Mouse (Mus musculus): ENCODE data around the gene Krt78. TPM values are rescaled to one million over a fixed set of nuclear protein-coding genes. Genes with fewer than 3 reads are reported as not detected.
A peak's percentile ranks its signal among the peaks of the same experiment; 100 is the strongest.

Gene Krt78
- polyA plus RNA-seq, 1 experiment from 2014 or later: not detected

DNA sequence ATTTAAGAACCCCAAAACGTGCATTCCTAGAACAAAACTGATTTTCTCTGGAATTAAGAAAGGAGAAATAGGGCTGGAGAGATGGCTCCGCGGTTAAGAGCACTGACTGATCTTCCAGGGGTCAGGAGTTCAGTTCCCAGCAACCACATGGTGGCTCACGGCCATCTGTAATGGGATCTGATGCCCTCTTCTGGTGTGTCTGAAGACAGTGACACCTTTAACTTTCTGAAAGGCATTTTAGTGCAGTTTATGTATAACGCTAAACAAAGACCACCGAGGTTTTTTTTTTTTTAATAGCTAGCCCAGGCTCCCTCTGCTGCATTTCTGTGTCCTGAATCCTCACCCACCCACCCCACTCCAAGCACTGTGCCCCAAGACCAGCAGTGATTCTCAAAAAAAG, 30.7 kb upstream of the Krt78 start:
- no peak overlapping the region for H3K9ac ChIP-seq
- peaks cover 15% of the 10 kb centered on the region for H3K27me3 ChIP-seq
- no peaks in the 10 kb centered on the region for H3K9me3 ChIP-seq (replicated peaks)
- no peak overlapping the region for H3K4me3 ChIP-seq
- ATAC-seq (ENCODE audit: low FRiP score): no peak
- H3K36me3 ChIP-seq: no peaks in the 10 kb centered on the region
- H3K4me2 ChIP-seq (replicated peaks): peak overlapping the region; percentile 21; the same call in 1 of the 2 replicates
- 18% methylated on average over 6 of the region's 6 CpGs for WGBS
- H3K27ac ChIP-seq: no peak overlapping the region
- H3K4me1 ChIP-seq: peaks cover 3% of the 10 kb centered on the region

DNA sequence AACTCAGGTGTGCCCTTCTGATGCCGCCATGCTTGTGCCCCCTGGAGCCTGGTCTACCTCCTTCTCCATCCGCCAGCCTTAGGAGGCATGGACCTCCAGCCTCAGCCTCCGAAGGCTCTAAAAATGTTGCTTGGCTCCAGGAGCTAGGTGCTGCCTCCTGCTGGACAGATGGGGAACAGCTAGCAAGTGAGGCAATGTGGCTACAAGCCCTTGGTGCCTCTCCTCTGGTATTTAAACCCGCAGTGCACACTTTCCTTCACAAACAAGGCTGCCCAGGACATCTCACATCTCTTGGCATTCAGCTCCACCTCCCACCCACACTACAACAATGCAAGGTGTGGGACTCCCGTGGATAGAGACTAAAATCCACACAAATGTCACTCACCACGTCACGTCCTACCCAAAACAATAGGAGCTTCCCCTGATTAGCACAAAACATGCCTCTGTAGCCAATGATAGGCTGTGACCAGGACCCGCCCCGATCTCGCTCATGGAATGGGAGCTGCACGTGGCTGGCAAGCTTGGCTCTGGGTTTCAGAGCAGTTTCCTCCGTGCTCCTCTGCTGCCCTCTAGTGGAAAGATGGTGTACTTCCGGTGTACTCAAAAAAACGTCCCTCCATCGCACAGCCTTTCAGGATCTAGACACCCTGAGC, 30.0 kb upstream of the Krt78 start:
- Histone ChIP-seq H3K27me3 (peaks cover 15% of the 10 kb centered on the region), H3K4me1 (peaks cover 3% of the 10 kb centered on the region), H3K4me3 (peak overlapping the region; percentile 13; the same call in 1 of the 2 replicates), H3K9ac (no peak overlapping the region), H3K9me3 (replicated peaks) (no peaks in the 10 kb centered on the region), H3K27ac (0 out of 2 replicates have a peak overlapping the region, but pooled peaks have one; percentile 45), H3K4me2 (replicated peaks) (peak overlapping the region; percentile 49), H3K36me3 (no peaks in the 10 kb centered on the region)
- WGBS: 3% methylated on average over 15 of the region's 15 CpGs
- ATAC-seq (ENCODE audit: low FRiP score): peak; percentile 95

DNA sequence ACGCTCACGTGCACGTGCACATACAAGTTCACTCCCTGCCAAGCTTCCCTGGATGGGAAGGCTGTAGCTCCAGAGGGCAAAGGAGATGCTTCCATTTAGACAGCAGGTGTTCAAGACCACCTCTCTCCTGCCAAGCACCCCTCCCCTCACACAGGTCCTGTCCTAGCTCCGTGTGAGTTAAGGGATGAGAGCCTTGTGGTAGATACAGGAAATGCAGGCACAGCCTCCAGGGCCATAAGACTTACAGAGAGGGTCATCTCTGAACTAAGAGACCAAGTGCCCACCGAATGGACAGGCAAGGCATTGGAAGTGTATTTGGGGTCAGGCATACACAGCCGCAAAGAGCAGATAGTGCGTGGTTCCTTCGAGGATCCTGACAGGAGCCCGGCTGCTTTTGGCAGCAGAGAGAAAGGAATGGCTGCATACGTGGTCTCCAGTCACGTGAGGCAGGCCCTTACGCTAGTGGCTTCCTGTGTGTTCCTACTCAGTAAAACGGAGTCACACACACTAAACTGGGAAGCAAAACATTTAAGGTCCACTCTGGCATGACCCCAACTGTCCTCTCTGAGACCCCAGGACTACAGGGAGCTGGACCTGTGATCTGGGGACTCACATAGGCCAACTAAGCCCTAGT, 29.3 kb upstream of the Krt78 start:
- peaks cover 12% of the 10 kb centered on the region for H3K27me3 ChIP-seq
- H3K4me3 ChIP-seq: no peak overlapping the region
- no peaks in the 10 kb centered on the region for H3K9me3 ChIP-seq (replicated peaks)
- H3K27ac ChIP-seq: 0 out of 2 replicates have a peak overlapping the region, but pooled peaks have one; percentile 45
- no peak overlapping the region for H3K9ac ChIP-seq
- peak overlapping the region; percentile 49 for H3K4me2 ChIP-seq (replicated peaks)
- ATAC-seq (ENCODE audit: low FRiP score): 0 out of 2 replicates have a peak, but pooled peaks have one; percentile 1
- peaks cover 3% of the 10 kb centered on the region for H3K4me1 ChIP-seq
- no peaks in the 10 kb centered on the region for H3K36me3 ChIP-seq
- WGBS: 79% methylated on average over 13 of the region's 13 CpGs

GRCm38 (mm10) chr15:101980849-101981248, 26.8 kb upstream of the Krt78 start:
- Histone ChIP-seq H3K4me2 (replicated peaks) (no peak overlapping the region), H3K9me3 (replicated peaks) (no peaks in the 10 kb centered on the region), H3K9ac (no peak overlapping the region), H3K4me1 (peaks cover 16% of the 10 kb centered on the region), H3K36me3 (no peaks in the 10 kb centered on the region), H3K27me3 (peaks cover 7% of the 10 kb centered on the region), H3K4me3 (no peak overlapping the region), H3K27ac (no peak overlapping the region)
- ATAC-seq (ENCODE audit: low FRiP score): no peak
- 71% methylated on average over 6 of the region's 6 CpGs for WGBS

DNA sequence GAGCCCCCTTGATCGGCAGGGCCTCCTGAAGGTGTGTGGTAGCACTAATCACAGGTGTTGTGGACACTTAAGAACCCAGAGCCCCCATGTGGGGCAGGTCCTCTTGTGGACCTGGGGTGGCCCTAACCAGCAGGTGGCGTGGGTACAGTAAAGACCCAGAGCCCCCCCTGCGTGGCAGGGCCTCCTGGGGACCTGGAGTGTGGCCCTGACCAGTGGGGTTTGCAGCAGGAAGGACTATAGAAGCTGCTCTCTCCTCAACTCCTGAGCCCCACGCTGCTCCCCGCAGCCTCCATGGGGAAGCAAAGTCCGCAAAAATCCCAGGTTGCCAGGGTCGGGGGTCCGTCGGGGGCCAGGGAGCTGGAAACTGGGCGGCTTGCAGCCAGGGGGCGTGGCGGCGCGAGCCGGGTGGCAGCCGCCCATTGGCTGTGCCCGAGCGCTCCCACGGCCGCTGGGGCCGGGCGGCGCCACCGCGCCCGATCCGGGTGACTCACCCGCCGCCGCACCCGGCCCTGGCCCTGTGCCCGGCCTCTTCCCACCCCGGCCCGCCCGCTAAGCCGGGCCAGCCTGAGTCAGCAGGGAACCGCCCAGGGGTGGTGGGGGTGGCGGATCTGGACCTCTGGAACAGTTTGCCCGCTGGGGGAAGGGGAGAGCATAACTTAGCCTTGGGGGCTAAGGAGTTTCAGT, 23.1 kb upstream of the Krt78 start:
- Histone ChIP-seq H3K9me3 (replicated peaks) (no peaks in the 10 kb centered on the region), H3K4me1 (peaks cover 16% of the 10 kb centered on the region), H3K4me2 (replicated peaks) (peak overlapping the region; percentile 79), H3K27me3 (peaks cover 17% of the 10 kb centered on the region), H3K27ac (no peak overlapping the region), H3K4me3 (peak overlapping the region; percentile 37), H3K36me3 (no peaks in the 10 kb centered on the region), H3K9ac (peak overlapping the region; percentile 63)
- ATAC-seq (ENCODE audit: low FRiP score): peak; percentile 90
- WGBS: 4% methylated on average over 36 of the region's 39 CpGs

DNA sequence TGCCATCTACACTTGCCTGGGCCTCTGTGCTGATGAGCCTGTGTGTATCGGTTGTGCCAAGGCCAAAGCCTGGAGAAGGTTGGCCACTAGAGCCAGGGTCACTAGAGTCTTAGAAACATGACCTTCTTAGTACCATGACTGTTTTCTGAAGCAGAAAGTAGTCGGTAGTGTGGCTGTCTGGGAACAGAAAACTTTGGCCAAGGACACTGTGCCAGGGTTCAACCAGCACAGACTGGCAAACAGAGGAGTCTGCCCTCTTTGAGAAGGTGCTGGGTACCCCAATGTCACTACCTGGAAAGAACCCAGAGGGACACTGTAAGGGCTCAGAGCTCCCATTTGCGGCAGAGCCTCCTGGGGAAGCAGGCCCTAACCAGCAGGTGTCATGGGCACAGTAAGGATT, 22.6 kb upstream of the Krt78 start:
- 63% methylated on average over 3 of the region's 3 CpGs for WGBS
- Histone ChIP-seq H3K4me3 (no peak overlapping the region), H3K4me1 (peaks cover 16% of the 10 kb centered on the region), H3K9ac (peak overlapping the region; percentile 63; the same call in 1 of the 2 replicates), H3K9me3 (replicated peaks) (no peaks in the 10 kb centered on the region), H3K27ac (no peak overlapping the region), H3K27me3 (peaks cover 17% of the 10 kb centered on the region), H3K4me2 (replicated peaks) (peak overlapping the region; percentile 79), H3K36me3 (no peaks in the 10 kb centered on the region)
- ATAC-seq (ENCODE audit: low FRiP score): no peak

- Histone ChIP-seq H3K36me3 (no peaks in the 10 kb centered on the region), H3K9me3 (replicated peaks) (no peaks in the 10 kb centered on the region), H3K4me2 (replicated peaks) (no peak overlapping the region), H3K27ac (no peak overlapping the region), H3K27me3 (peaks cover 19% of the 10 kb centered on the region), H3K9ac (no peak overlapping the region), H3K4me3 (no peak overlapping the region), H3K4me1 (peaks cover 16% of the 10 kb centered on the region)
- WGBS: 70% methylated on average over 5 of the region's 5 CpGs
- no peak for ATAC-seq (ENCODE audit: low FRiP score)
These were observed 21.9 kb upstream of the Krt78 start for GRCm38 (mm10) chr15:101976023-101976422.

GRCm38 (mm10) chr15:101974083-101974845, 20.2 kb upstream of the Krt78 start:
- Histone ChIP-seq H3K4me2 (replicated peaks) (no peak overlapping the region), H3K4me1 (peaks cover 16% of the 10 kb centered on the region), H3K27me3 (peaks cover 17% of the 10 kb centered on the region; the same call in 1 of the 2 replicates), H3K27ac (no peak overlapping the region), H3K36me3 (no peaks in the 10 kb centered on the region), H3K4me3 (no peak overlapping the region), H3K9ac (no peak overlapping the region), H3K9me3 (replicated peaks) (no peaks in the 10 kb centered on the region)
- no peak for ATAC-seq (ENCODE audit: low FRiP score)
- WGBS: 63% methylated on average over 16 of the region's 16 CpGs

GRCm38 (mm10) chr15:101973414-101974077, 19.5 kb upstream of the Krt78 start:
- Histone ChIP-seq H3K9me3 (replicated peaks) (no peaks in the 10 kb centered on the region), H3K36me3 (no peaks in the 10 kb centered on the region), H3K9ac (no peak overlapping the region; the same call in 1 of the 2 replicates), H3K4me3 (no peak overlapping the region), H3K4me2 (replicated peaks) (0 out of 2 replicates have a peak overlapping the region, but pooled peaks have one; percentile 13), H3K27ac (no peak overlapping the region), H3K4me1 (peaks cover 16% of the 10 kb centered on the region), H3K27me3 (peaks cover 17% of the 10 kb centered on the region; the same call in 1 of the 2 replicates)
- peak; percentile 53 for ATAC-seq (ENCODE audit: low FRiP score)
- WGBS: 12% methylated on average over 15 of the region's 15 CpGs

- peaks cover 3% of the 10 kb centered on the region; the same call in 1 of the 2 replicates for H3K4me1 ChIP-seq
- H3K4me2 ChIP-seq (replicated peaks): no peak overlapping the region
- WGBS: 14% methylated on average over 3 of the region's 6 CpGs
- no peak for ATAC-seq (ENCODE audit: low FRiP score)
- H3K9ac ChIP-seq: no peak overlapping the region
- H3K36me3 ChIP-seq: no peaks in the 10 kb centered on the region
- H3K27me3 ChIP-seq: peaks cover 11% of the 10 kb centered on the region
- H3K27ac ChIP-seq: no peak overlapping the region
- no peaks in the 10 kb centered on the region for H3K9me3 ChIP-seq (replicated peaks)
- no peak overlapping the region for H3K4me3 ChIP-seq
These were observed 16.4 kb upstream of the Krt78 start for GRCm38 (mm10) chr15:101970536-101970935.

GRCm38 (mm10) chr15:101966808-101967207, 12.7 kb upstream of the Krt78 start:
- H3K9me3 ChIP-seq (replicated peaks): no peaks in the 10 kb centered on the region
- H3K4me1 ChIP-seq: no peaks in the 10 kb centered on the region
- ATAC-seq (ENCODE audit: low FRiP score): no peak
- no peak overlapping the region for H3K4me3 ChIP-seq
- no peak overlapping the region for H3K9ac ChIP-seq
- H3K36me3 ChIP-seq: no peaks in the 10 kb centered on the region
- no peak overlapping the region for H3K4me2 ChIP-seq (replicated peaks)
- H3K27ac ChIP-seq: no peak overlapping the region
- 84% methylated on average over 8 of the region's 8 CpGs for WGBS
- H3K27me3 ChIP-seq: peaks cover 2% of the 10 kb centered on the region; the same call in 1 of the 2 replicates

All from hindbrain, embryonic 12.5 days (tissue).